Mouse (Mus musculus) heart, embryonic 10.5 days (tissue): ENCODE measurements around the gene Spaca4. TPM values are rescaled to one million over a fixed set of nuclear protein-coding genes. Genes with fewer than 3 reads are reported as not detected.

Experiments used
- DNase-seq: peaks from one replicate; pipeline ENCODE4 v3.0.0-alpha.2; 2017; ENCODE audit warnings: low spot score
- H3K27ac ChIP-seq: fragments of 300-500 bp; sonication (generic); 2 replicates; pipeline ENCODE4 v1.5.1; 2016; ENCODE audit warnings: mild to moderate bottlenecking
- H3K27me3 ChIP-seq: fragments of 300-500 bp; sonication (generic); 2 replicates; pipeline ENCODE4 v1.6.1; 2016; ENCODE audit warnings: mild to moderate bottlenecking; ENCODE audit not compliant: poor library complexity, insufficient read depth, severe bottlenecking
- H3K36me3 ChIP-seq: fragments of 300-500 bp; sonication (generic); 2 replicates; pipeline ENCODE4 v1.6.1; 2016; ENCODE audit warnings: mild to moderate bottlenecking, moderate library complexity
- H3K4me1 ChIP-seq: fragments of 300-500 bp; sonication (generic); 2 replicates; pipeline ENCODE4 v1.6.1; 2016; ENCODE audit warnings: mild to moderate bottlenecking
- H3K4me3 ChIP-seq: fragments of 300-500 bp; sonication (generic); 2 replicates; pipeline ENCODE4 v1.5.1; 2016; ENCODE audit warnings: mild to moderate bottlenecking, moderate library complexity
- H3K9me3 ChIP-seq: fragments of 300-500 bp; sonication (generic); 2 replicates; pipeline ENCODE4 v1.6.1; 2016; ENCODE audit warnings: mild to moderate bottlenecking, moderate library complexity
- WGBS: fragments of 180-500 bp; shearing (Covaris S2); methylation state at CpG from one replicate; pipeline ENCODE4 v1.1.7; 2016; 5-methylcytosine and 5-hydroxymethylcytosine counted together
- polyA plus RNA-seq: library from polyadenylated mRNA; unstranded; fragments of >200 nt; fragmentation: Nextera tagmentation; extraction: Ambion mirVana; gene quantifications from 2 replicates; pipeline ENCODE4 v1.2.1, GENCODE M21; 2016

Spaca4 gene
- polyA plus RNA-seq, 1 experiment from 2014 or later, result not detected

DNA sequence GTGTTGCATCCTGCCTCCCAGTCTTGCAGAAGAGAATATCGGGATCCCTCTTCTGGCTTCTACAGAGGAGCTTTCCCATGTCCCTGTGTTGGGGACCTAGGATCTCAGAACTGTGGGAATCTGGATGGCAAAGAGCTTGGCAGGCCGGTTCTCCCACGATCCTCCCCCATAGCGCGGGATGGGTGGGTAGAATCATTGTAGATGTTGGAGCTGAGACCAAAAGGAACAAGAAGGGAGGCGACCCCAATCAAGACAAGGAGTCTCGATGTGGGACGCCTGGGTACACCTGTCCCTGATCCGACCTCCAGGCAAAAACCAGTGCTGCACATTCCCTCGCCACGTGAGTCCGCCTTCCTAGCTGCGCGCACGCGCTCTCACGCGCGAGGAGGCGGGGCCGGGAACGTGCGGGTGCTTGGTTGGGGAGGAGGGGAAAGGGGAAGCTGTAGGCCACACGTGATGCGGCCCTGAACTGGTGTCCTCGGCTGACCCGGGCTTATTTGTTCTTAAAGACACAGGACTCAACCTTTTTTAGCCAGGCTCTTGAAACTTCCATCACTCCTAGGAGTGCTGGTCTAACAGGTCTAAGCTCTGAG is 18.1 kb downstream of the Spaca4 start:
- WGBS, result under 1% methylated on average over 27 of the region's 27 CpGs
- H3K27me3 ChIP-seq, result no peaks in the 10 kb centered on the region
- H3K4me1 ChIP-seq, result peaks cover 61% of the 10 kb centered on the region

DNA sequence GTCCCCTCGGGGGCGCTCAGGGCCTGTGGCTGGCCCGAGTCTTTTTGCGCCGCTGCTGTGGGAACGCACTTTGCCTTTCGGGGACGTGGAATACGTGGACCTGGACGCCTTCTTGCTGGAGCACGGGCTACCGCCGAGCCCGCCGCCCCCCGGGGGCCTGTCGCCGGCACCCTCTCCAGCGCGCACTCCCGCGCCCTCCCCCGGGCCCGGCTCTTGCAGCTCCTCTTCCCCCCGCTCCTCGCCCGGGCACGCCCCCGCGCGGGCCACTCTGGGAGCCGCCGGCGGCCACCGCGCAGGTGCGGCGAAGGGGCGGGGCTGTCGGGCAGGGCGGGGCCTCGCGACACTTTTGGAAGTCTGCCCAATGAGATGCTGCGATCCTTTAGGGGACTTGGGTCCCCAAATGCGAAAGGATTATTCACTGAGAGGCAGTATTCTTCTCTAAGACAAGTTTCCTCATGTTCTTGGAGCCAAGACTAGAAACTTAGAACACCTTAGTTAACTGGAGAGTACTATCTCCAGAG is 18.8 kb downstream of the Spaca4 start:
- Histone ChIP-seq H3K4me1 (peaks cover 61% of the 10 kb centered on the region), H3K4me3 (peak overlapping the region; percentile 65), H3K9me3 (no peaks in the 10 kb centered on the region), H3K27ac (peak overlapping the region; percentile 85), H3K27me3 (no peaks in the 10 kb centered on the region), H3K36me3 (peaks cover 23% of the 10 kb centered on the region)
- DNase-seq, result peak; percentile 91
- WGBS, result under 1% methylated on average over 45 of the region's 45 CpGs

More for the DNA sequence above, 18.1 kb downstream of the Spaca4 start:
- Histone ChIP-seq H3K36me3 (peaks cover 30% of the 10 kb centered on the region), H3K4me3 (peak overlapping the region; percentile 65), H3K9me3 (no peaks in the 10 kb centered on the region), H3K27ac (peak overlapping the region; percentile 85)
- DNase-seq, result peak; percentile 95

DNA sequence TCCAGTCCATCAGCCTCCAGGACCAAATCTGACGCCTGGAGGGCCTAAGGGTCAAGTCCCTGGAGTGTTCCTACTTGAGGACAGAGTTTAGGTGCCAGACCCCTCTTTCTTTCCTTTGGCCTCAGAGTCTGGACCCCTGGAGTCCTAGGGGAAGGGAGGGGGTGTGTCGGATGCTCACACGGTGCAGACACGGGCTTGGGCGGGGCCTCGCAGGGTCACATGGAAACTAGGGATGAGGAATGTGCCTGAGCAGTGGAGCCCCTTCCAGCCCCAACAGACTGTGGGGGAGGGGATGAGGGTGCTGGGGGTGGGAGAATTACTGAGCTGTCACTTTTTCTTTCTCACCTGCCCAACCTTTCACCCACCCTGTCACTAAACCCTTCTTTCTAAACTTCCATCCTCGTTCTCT is 19.7 kb downstream of the Spaca4 start:
- Histone ChIP-seq H3K9me3 (no peaks in the 10 kb centered on the region), H3K27me3 (0 out of 2 replicates have a peak, but pooled peaks cover 9% of the 10 kb centered on the region), H3K36me3 (peaks cover 14% of the 10 kb centered on the region), H3K4me3 (peak overlapping the region; percentile 65), H3K4me1 (peaks cover 69% of the 10 kb centered on the region), H3K27ac (peak overlapping the region; percentile 85)
- 1% methylated on average over 7 of the region's 7 CpGs for WGBS
- no peak for DNase-seq

DNA sequence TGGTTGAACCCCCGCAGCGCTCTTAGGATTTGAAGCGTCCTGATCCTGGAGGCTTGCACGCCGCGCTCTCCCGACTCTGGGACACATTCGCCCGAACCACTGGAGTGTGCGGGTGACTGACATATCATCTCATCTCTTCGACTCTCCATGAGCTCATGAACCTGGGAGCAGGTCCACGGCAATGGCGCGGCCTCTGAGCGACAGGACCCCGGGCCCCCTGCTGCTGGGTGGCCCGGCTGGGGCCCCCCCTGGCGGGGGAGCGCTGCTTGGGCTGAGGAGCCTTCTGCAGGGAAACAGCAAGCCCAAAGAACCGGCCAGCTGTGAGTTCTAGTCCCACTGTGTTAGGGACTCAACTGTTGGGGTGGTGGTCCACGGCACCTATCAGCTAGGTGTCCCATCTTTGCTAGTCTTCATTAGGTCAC is 20.2 kb downstream of the Spaca4 start:
- Histone ChIP-seq H3K27ac (peak overlapping the region; percentile 81), H3K36me3 (peaks cover 10% of the 10 kb centered on the region), H3K4me1 (peaks cover 73% of the 10 kb centered on the region), H3K27me3 (peaks cover 11% of the 10 kb centered on the region), H3K9me3 (no peaks in the 10 kb centered on the region), H3K4me3 (peak overlapping the region; percentile 65)
- no peak for DNase-seq
- WGBS, result under 1% methylated on average over 21 of the region's 21 CpGs

DNA sequence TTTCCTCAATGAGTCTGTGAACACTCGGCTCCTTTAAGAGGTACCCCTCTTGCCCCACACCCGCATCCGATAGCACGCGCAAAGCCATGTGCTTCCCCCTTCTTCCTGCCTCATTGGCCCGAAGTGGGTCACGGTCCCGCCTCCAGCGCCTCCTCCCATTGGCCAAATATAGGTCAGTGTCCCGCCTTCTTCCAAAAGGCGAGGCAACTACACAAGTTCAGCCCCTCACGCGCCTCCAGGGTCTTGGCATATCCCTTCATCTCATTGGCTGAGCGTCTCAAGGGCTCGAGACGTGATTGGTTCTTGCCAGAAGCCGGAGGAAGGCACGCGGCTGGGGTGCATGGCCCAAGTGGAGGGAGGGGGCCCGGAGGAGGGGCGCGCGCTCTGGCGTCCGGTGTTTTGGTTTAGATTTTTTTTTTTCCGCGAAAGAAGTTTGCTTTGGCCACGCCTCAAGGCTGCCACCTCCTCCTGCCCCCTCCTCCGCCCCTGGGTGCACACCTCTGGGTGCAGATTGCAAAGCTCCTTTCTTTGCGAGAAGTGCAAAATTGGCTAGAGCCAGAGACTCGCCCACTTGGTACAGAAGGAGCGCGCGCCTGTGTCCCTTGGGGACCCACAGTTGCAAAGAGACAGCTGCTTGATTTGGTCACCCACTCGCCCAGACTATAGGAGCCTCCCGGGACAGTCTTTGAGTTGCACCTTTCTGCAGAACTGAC is 20.7 kb downstream of the Spaca4 start, which contains the start of gene Dbp:
Dbp (plus strand) TSS at position 359 of the 713 bp plus-strand sequence.
- peaks cover 4% of the 10 kb centered on the region; the same call in 1 of the 2 replicates for H3K36me3 ChIP-seq
- peaks cover 17% of the 10 kb centered on the region for H3K27me3 ChIP-seq
- H3K9me3 ChIP-seq, result no peaks in the 10 kb centered on the region
- 0% methylated on average over 36 of the region's 36 CpGs for WGBS
- peak within 1 kb of the TSS; percentile 65 for H3K4me3 ChIP-seq
- peak within 1 kb of the TSS; percentile 88 for H3K27ac ChIP-seq
- DNase-seq, result peak; percentile 100
- H3K4me1 ChIP-seq, result peaks cover 79% of the 10 kb centered on the region

DNA sequence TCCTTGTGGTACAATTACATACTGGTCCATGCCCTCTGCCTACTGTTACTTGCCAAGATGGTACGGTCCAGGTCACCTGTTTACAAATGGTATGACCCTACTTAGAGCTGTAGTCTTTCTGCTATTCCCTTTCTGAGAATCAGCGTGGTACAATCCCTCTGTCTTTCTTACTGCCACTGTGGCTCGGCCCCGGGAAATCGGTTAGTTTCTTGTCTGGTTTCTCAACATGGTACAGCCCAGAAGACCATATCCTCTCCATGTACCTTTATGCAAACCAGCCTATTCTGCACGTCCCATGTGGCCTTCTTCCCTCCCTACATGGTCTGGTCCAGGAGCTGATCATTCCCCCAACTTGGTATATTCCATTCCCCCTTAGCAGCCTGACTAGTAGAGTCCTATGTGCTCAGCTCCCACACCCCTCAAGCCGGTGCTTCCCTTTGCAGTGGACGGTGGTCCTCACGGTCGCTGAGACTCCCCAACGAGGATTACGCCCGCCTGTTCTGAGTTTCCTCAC is 21.5 kb downstream of the Spaca4 start:
- peaks cover 80% of the 10 kb centered on the region for H3K4me1 ChIP-seq
- H3K27ac ChIP-seq, result peak overlapping the region; percentile 88
- peaks cover 25% of the 10 kb centered on the region for H3K27me3 ChIP-seq
- peak; percentile 90 for DNase-seq
- H3K9me3 ChIP-seq, result no peaks in the 10 kb centered on the region
- under 1% methylated on average over 13 of the region's 13 CpGs for WGBS
- no peaks in the 10 kb centered on the region for H3K36me3 ChIP-seq
- peak overlapping the region; percentile 65 for H3K4me3 ChIP-seq

DNA sequence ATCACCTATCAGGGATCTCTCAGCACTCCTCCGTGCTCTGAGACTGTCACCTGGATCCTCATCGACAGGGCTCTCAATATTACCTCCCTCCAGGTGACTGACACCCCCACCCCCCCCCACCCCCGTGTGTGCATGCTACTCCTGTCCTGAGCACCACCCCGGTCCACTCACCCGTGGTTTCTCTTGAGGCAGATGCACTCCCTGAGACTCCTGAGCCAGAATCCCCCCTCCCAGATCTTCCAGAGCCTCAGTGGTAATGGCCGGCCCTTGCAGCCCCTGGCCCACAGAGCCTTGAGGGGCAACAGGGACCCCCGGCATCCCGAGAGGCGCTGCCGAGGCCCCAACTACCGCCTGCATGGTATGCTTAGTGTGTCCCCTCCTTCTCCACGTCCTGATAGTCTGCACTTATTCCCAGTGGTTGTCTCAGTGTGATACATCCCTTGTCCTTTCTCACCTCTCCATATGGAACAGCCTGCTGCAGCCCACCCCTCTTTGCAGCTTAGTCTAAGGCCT is 22.0 kb downstream of the Spaca4 start:
- 41% methylated on average over 12 of the region's 12 CpGs for WGBS
- DNase-seq, result no peak
- peaks cover 75% of the 10 kb centered on the region for H3K4me1 ChIP-seq

DNA sequence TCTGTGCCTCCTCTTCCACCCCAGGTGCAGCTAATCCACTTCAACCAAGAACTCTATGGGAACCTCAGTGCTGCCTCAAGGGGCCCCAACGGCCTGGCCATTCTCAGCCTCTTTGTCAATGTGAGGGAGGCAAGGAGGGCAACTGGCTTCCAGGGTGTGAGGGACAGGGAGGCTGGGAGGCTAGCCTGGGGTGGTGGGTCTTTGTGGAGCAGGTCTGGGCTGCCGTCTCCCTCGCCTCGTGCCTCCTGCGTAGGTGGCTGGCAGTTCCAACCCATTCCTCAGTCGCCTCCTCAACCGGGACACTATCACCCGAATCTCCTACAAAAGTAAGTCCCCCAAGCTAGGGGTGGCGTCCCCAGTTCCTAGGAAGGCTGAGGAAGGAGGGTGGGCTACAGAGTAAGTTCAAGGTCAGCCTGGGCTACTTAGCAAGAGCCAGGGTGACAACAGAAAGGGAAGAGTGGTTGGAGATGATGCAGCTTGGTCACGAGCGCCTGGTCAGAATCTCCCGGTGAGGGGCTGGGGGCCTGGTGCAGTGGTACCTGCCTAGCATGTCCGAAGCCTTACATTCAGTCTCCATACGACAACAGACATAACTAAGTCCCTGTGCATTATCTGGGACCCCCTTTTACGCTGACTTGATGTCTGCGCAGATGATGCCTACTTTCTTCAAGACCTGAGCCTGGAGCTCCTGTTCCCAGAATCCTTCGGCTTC is 22.6 kb downstream of the Spaca4 start:
- 80% methylated on average over 17 of the region's 17 CpGs for WGBS
- Histone ChIP-seq H3K27ac (peak overlapping the region; percentile 88; the same call in 1 of the 2 replicates), H3K4me3 (peak overlapping the region; percentile 65; the same call in 1 of the 2 replicates), H3K4me1 (peaks cover 69% of the 10 kb centered on the region), H3K9me3 (no peaks in the 10 kb centered on the region), H3K27me3 (peaks cover 36% of the 10 kb centered on the region), H3K36me3 (no peaks in the 10 kb centered on the region)
- DNase-seq, result no peak

More for the DNA sequence above, 22.0 kb downstream of the Spaca4 start:
- H3K27ac ChIP-seq, result peak overlapping the region; percentile 88
- H3K9me3 ChIP-seq, result no peaks in the 10 kb centered on the region
- H3K36me3 ChIP-seq, result no peaks in the 10 kb centered on the region
- peaks cover 30% of the 10 kb centered on the region for H3K27me3 ChIP-seq
- peak overlapping the region; percentile 65 for H3K4me3 ChIP-seq

DNA sequence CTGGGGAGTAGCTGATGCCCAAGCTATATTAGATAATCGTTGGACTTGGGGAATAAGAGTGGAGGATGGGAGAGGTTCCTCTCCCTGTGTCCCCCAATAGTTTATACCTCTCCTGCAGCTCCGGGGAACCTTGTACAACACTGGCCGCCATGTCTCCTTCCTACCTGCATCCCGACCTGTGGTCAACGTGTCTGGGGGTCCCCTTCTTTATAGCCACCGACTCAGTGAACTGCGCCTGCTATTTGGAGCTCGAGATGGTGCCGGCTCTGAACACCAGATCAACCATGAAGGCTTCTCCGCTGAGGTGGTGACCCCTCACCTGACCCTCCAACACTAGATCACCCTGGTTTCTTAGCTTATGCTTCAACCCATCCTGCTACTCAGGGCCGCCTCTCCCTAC is 23.3 kb downstream of the Spaca4 start:
- H3K4me1 ChIP-seq, result peaks cover 63% of the 10 kb centered on the region
- H3K27me3 ChIP-seq, result peaks cover 39% of the 10 kb centered on the region
- 86% methylated on average over 11 of the region's 11 CpGs for WGBS
- H3K36me3 ChIP-seq, result no peaks in the 10 kb centered on the region
- no peak overlapping the region for H3K27ac ChIP-seq
- DNase-seq, result no peak
- H3K4me3 ChIP-seq, result no peak overlapping the region
- H3K9me3 ChIP-seq, result no peaks in the 10 kb centered on the region

DNA sequence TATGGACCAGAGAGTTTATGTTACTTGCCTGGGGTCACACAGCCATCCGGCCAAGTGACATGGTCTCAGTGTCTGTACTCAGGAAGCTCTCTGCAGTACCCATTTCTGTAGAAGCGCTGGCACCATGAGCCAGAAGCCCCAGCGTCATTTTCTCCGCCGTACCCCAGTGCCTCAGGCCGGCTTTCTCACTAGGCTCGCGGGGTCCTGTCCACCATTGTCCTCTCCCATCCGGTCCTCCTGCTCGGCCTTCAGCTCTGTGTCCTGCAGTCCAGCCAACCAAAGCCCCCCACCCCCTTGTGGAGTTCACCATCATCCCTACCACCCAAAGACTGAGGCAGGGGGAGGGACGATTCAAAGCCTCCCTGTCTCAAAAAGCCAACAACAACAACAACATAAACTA is 24.0 kb downstream of the Spaca4 start:
- WGBS, result 86% methylated on average over 11 of the region's 11 CpGs
- no peak for DNase-seq
- Histone ChIP-seq H3K4me3 (0 out of 2 replicates have a peak overlapping the region, but pooled peaks have one; percentile 58), H3K27ac (0 out of 2 replicates have a peak overlapping the region, but pooled peaks have one; percentile 77), H3K36me3 (no peaks in the 10 kb centered on the region), H3K27me3 (peaks cover 39% of the 10 kb centered on the region), H3K4me1 (peaks cover 56% of the 10 kb centered on the region), H3K9me3 (no peaks in the 10 kb centered on the region)

DNA sequence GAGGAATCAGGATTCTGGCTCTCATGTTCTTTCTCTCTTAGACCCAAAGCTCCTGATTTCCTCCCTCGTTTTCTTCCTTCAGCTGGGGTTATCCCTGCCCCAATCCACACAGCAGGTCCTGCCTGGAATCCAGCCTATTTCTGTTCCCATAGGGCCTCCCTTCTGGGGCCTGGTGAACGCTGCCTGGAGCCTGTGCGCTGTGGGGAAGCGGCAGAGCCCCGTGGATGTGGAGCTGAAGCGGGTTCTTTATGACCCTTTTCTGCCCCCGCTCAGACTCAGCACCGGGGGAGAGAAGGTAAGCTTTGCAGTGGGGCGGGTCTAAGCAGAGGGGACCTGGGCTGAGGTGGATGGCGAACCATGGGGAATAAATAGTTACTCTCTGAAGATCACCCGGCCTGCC is 24.5 kb downstream of the Spaca4 start:
- Histone ChIP-seq H3K4me1 (peaks cover 50% of the 10 kb centered on the region), H3K36me3 (no peaks in the 10 kb centered on the region), H3K27ac (peak overlapping the region; percentile 77; the same call in 1 of the 2 replicates), H3K27me3 (peaks cover 39% of the 10 kb centered on the region), H3K9me3 (no peaks in the 10 kb centered on the region), H3K4me3 (peak overlapping the region; percentile 58)
- no peak for DNase-seq
- WGBS, result 31% methylated on average over 11 of the region's 11 CpGs

DNA sequence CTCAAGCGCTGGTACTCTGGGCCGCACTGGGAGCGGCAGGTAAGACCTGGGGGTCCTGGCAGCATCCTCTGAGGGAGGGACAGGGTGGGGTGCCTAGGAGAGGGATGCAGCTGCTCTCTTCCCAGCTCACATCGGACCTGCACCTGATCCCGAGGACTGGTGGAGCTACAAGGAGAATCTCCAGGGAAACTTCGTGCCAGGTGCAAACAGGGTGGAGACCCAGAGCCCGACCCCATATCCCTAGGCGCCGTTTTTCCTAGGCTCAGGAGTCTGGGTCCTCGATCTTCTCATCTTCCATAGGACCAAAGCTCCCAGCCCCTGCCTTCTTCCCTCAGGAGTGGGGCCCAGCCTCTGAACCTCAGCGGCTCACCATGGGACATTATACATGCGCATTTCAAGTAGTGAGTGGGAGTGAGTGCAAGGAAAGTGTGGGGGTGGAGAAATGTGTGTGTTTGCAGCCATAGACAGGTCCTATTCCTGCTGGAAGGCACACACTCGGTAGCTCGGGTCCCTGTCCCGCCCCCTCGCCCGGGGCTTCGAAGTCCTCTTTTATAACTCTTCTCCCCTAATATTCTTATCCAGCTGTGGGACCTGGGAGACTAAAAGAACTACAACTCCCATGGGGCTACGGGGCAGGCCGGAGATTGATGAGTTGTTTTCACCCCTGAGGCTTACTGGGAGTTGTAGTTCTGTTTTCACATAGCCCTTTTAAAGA is 25.2 kb downstream of the Spaca4 start:
- Histone ChIP-seq H3K4me1 (peaks cover 44% of the 10 kb centered on the region), H3K27ac (peak overlapping the region; percentile 77), H3K9me3 (no peaks in the 10 kb centered on the region), H3K4me3 (peak overlapping the region; percentile 58), H3K27me3 (peaks cover 39% of the 10 kb centered on the region), H3K36me3 (no peaks in the 10 kb centered on the region)
- DNase-seq, result no peak
- under 1% methylated on average over 20 of the region's 20 CpGs for WGBS
